Mouse (Mus musculus) limb, embryonic 11.5 days (tissue): ENCODE measurements at regions not wholly inside any gene's neighbourhood (a gene's known extent, or its start where the extent isn't known, plus 50 kb on each side); places are given as distances from the start of the nearest gene placed in this dataset.

Experiments used
- ATAC-seq: fragments of 200-750 bp; cut with Nextera tagmentation; 2 replicates; pipeline ENCODE4 v1.8.0; 2017; ENCODE audit warnings: low read depth; ENCODE audit not compliant: insufficient number of reproducible peaks, low FRiP score, low TSS enrichment
- DNase-seq: peaks from one replicate; pipeline ENCODE4 v3.0.0-alpha.2; 2015; ENCODE audit warnings: low spot score
- H3K27ac ChIP-seq: fragments of 300-500 bp; sonication (generic); replicated peaks from 2 replicates; pipeline ENCODE4 v1.5.1; 2014; ENCODE audit warnings: low read depth, mild to moderate bottlenecking, low read length
- H3K27me3 ChIP-seq: fragments of 300-500 bp; sonication (generic); 2 replicates; pipeline ENCODE4 v1.6.1; 2014; ENCODE audit warnings: mild to moderate bottlenecking, low read length, mixed read lengths; ENCODE audit not compliant: control insufficient read depth, insufficient read depth
- H3K36me3 ChIP-seq: fragments of 300-500 bp; sonication (generic); 2 replicates; pipeline ENCODE4 v1.6.1; 2014; ENCODE audit warnings: mild to moderate bottlenecking, low read length, moderate library complexity, mixed read lengths; ENCODE audit not compliant: control insufficient read depth, insufficient read depth
- H3K4me1 ChIP-seq: fragments of 300-500 bp; sonication (generic); 2 replicates; pipeline ENCODE4 v1.6.1; 2014; ENCODE audit warnings: low read length, mixed read lengths; ENCODE audit not compliant: control insufficient read depth, insufficient read depth
- H3K4me2 ChIP-seq: fragments of 300-500 bp; sonication (generic); 2 replicates; pipeline ENCODE4 v1.6.1; 2014; ENCODE audit warnings: low read depth, mild to moderate bottlenecking, moderate library complexity; ENCODE audit not compliant: severe bottlenecking
- H3K4me3 ChIP-seq: fragments of 300-500 bp; sonication (generic); 2 replicates; pipeline ENCODE4 v1.5.1; 2014; ENCODE audit warnings: low read depth, low read length
- H3K9ac ChIP-seq: fragments of 300-500 bp; sonication (generic); 2 replicates; pipeline ENCODE4 v1.6.1; 2014; ENCODE audit warnings: mild to moderate bottlenecking, low read length
- H3K9me3 ChIP-seq: fragments of 300-500 bp; sonication (generic); 2 replicates; pipeline ENCODE4 v1.6.1; 2016; ENCODE audit warnings: low read length; ENCODE audit not compliant: control insufficient read depth
- WGBS: fragments of 180-500 bp; shearing (Covaris S2); extraction: QIAGEN DNeasy Blood & Tissue Kit; methylation state at CpG from one replicate; pipeline ENCODE4 v1.1.7; 2014; 5-methylcytosine and 5-hydroxymethylcytosine counted together

GRCm38 (mm10) chr2:143240274-143240673 is 162.0 kb downstream of the Otor start:
- no peak for ATAC-seq
- 87% methylated on average over 4 of the region's 4 CpGs for WGBS
- H3K4me2 ChIP-seq, result no peak overlapping the region
- H3K9me3 ChIP-seq, result no peaks in the 10 kb centered on the region
- H3K9ac ChIP-seq, result no peak overlapping the region
- H3K4me1 ChIP-seq, result no peaks in the 10 kb centered on the region
- DNase-seq, result no peak
- H3K27me3 ChIP-seq, result no peaks in the 10 kb centered on the region
- no peaks in the 10 kb centered on the region for H3K36me3 ChIP-seq
- no peak overlapping the region for H3K27ac ChIP-seq
- no peak overlapping the region for H3K4me3 ChIP-seq

GRCm38 (mm10) chr2:143243741-143244140 is 165.5 kb downstream of the Otor start:
- H3K27ac ChIP-seq, result no peak overlapping the region
- 86% methylated on average over 3 of the region's 3 CpGs for WGBS
- H3K27me3 ChIP-seq, result no peaks in the 10 kb centered on the region
- H3K36me3 ChIP-seq, result no peaks in the 10 kb centered on the region
- no peak overlapping the region for H3K4me2 ChIP-seq
- no peak overlapping the region for H3K4me3 ChIP-seq
- H3K9ac ChIP-seq, result no peak overlapping the region
- ATAC-seq, result no peak
- H3K9me3 ChIP-seq, result no peaks in the 10 kb centered on the region
- DNase-seq, result no peak
- no peaks in the 10 kb centered on the region for H3K4me1 ChIP-seq

GRCm38 (mm10) chr2:143246131-143246665 is 167.9 kb downstream of the Otor start:
- 84% methylated on average over 4 of the region's 4 CpGs for WGBS
- Histone ChIP-seq H3K36me3 (no peaks in the 10 kb centered on the region), H3K9ac (no peak overlapping the region), H3K4me1 (no peaks in the 10 kb centered on the region), H3K4me3 (no peak overlapping the region), H3K27me3 (no peaks in the 10 kb centered on the region), H3K27ac (no peak overlapping the region), H3K9me3 (no peaks in the 10 kb centered on the region), H3K4me2 (no peak overlapping the region)
- DNase-seq, result no peak
- no peak for ATAC-seq

- Histone ChIP-seq H3K36me3 (no peaks in the 10 kb centered on the region), H3K27ac (no peak overlapping the region), H3K4me3 (no peak overlapping the region), H3K4me2 (no peak overlapping the region), H3K9me3 (no peaks in the 10 kb centered on the region), H3K9ac (no peak overlapping the region), H3K4me1 (no peaks in the 10 kb centered on the region), H3K27me3 (no peaks in the 10 kb centered on the region)
- ATAC-seq, result no peak
- no peak for DNase-seq
- WGBS, result 30% methylated on average over 7 of the region's 7 CpGs
Measured at GRCm38 (mm10) chr2:143269026-143269425, 190.8 kb downstream of the Otor start.

GRCm38 (mm10) chr2:143270826-143271225 is 192.6 kb downstream of the Otor start:
- H3K4me1 ChIP-seq, result no peaks in the 10 kb centered on the region
- H3K9me3 ChIP-seq, result no peaks in the 10 kb centered on the region
- 86% methylated on average over 5 of the region's 5 CpGs for WGBS
- no peak overlapping the region for H3K4me3 ChIP-seq
- H3K27ac ChIP-seq, result no peak overlapping the region
- H3K27me3 ChIP-seq, result no peaks in the 10 kb centered on the region
- H3K36me3 ChIP-seq, result no peaks in the 10 kb centered on the region
- ATAC-seq (no peak), DNase-seq (no peak)
- no peak overlapping the region for H3K9ac ChIP-seq
- no peak overlapping the region for H3K4me2 ChIP-seq

GRCm38 (mm10) chr2:143305747-143306570 is 227.7 kb downstream of the Otor start:
- Histone ChIP-seq H3K27me3 (no peaks in the 10 kb centered on the region), H3K4me1 (no peaks in the 10 kb centered on the region), H3K27ac (no peak overlapping the region), H3K4me3 (no peak overlapping the region), H3K36me3 (no peaks in the 10 kb centered on the region), H3K9ac (no peak overlapping the region), H3K9me3 (no peaks in the 10 kb centered on the region), H3K4me2 (no peak overlapping the region)
- 73% methylated on average over 4 of the region's 4 CpGs for whole genome bisulfite sequencing
- ATAC-seq, result no peak
- DNase-seq, result no peak

- H3K9ac ChIP-seq, result no peak overlapping the region
- no peak for ATAC-seq
- no peaks in the 10 kb centered on the region for H3K36me3 ChIP-seq
- 67% methylated on average over 2 of the region's 2 CpGs for WGBS
- H3K27ac ChIP-seq, result no peak overlapping the region
- H3K4me2 ChIP-seq, result no peak overlapping the region
- no peaks in the 10 kb centered on the region for H3K4me1 ChIP-seq
- no peak for DNase-seq
- no peaks in the 10 kb centered on the region for H3K27me3 ChIP-seq
- H3K4me3 ChIP-seq, result no peak overlapping the region
- H3K9me3 ChIP-seq, result no peaks in the 10 kb centered on the region
Measured at GRCm38 (mm10) chr2:143306571-143306925, 228.3 kb downstream of the Otor start.

- no peak for ATAC-seq
- H3K4me2 ChIP-seq, result no peak overlapping the region
- H3K4me1 ChIP-seq, result no peaks in the 10 kb centered on the region
- H3K9ac ChIP-seq, result no peak overlapping the region
- H3K36me3 ChIP-seq, result no peaks in the 10 kb centered on the region
- H3K27me3 ChIP-seq, result no peaks in the 10 kb centered on the region
- no peaks in the 10 kb centered on the region for H3K9me3 ChIP-seq
- no peak overlapping the region for H3K4me3 ChIP-seq
- no peak for DNase-seq
- H3K27ac ChIP-seq, result no peak overlapping the region
Measured at GRCm38 (mm10) chr2:143325486-143325885, 220.5 kb upstream of the Pcsk2 start.

- H3K27ac ChIP-seq, result no peak overlapping the region
- H3K4me1 ChIP-seq, result no peaks in the 10 kb centered on the region
- H3K9ac ChIP-seq, result no peak overlapping the region
- DNase-seq (no peak), ATAC-seq (no peak)
- H3K4me2 ChIP-seq, result no peak overlapping the region
- H3K9me3 ChIP-seq, result no peaks in the 10 kb centered on the region
- H3K4me3 ChIP-seq, result no peak overlapping the region
- no peaks in the 10 kb centered on the region for H3K27me3 ChIP-seq
- no peaks in the 10 kb centered on the region for H3K36me3 ChIP-seq
Measured at GRCm38 (mm10) chr2:143332071-143332470, 213.9 kb upstream of the Pcsk2 start.
